Mouse (Mus musculus) embryonic facial prominence, embryonic 13.5 days (tissue): Measurements from ENCODE around the gene Mrpl10. TPM values are rescaled to one million over a fixed set of nuclear protein-coding genes. Genes with fewer than 3 reads are reported as not detected.

Source experiments
- ATAC-seq: fragments of 200-750 bp; cut with Nextera tagmentation; 2 replicates; pipeline ENCODE4 v1.8.0; 2017; ENCODE audit warnings: low read depth; ENCODE audit not compliant: insufficient number of reproducible peaks, insufficient read depth, low FRiP score, low TSS enrichment
- H3K27ac ChIP-seq: fragments of 300-500 bp; sonication (generic); 2 replicates; pipeline ENCODE4 v1.5.1; 2015; ENCODE audit warnings: moderate library complexity, mild to moderate bottlenecking, inconsistent platforms
- H3K27me3 ChIP-seq: fragments of 300-500 bp; sonication (generic); 2 replicates; pipeline ENCODE4 v1.6.1; 2015; ENCODE audit warnings: mild to moderate bottlenecking, inconsistent platforms
- H3K36me3 ChIP-seq: fragments of 300-500 bp; sonication (generic); 2 replicates; pipeline ENCODE4 v1.6.1; 2015; ENCODE audit warnings: mild to moderate bottlenecking, inconsistent platforms
- H3K4me1 ChIP-seq: fragments of 300-500 bp; sonication (generic); 2 replicates; pipeline ENCODE4 v1.6.1; 2015; ENCODE audit warnings: inconsistent platforms
- H3K4me2 ChIP-seq: fragments of 300-500 bp; sonication (generic); 2 replicates; pipeline ENCODE4 v1.6.1; 2015; ENCODE audit warnings: moderate library complexity, mild to moderate bottlenecking, inconsistent platforms
- H3K4me3 ChIP-seq: fragments of 300-500 bp; sonication (generic); 2 replicates; pipeline ENCODE4 v1.5.1; 2015; ENCODE audit warnings: mild to moderate bottlenecking, inconsistent platforms
- H3K9ac ChIP-seq: fragments of 300-500 bp; sonication (generic); 2 replicates; pipeline ENCODE4 v1.6.1; 2015; ENCODE audit warnings: mild to moderate bottlenecking, inconsistent platforms
- H3K9me3 ChIP-seq: fragments of 300-500 bp; sonication (generic); 2 replicates; pipeline ENCODE4 v1.6.1; 2016; ENCODE audit warnings: inconsistent platforms
- WGBS: fragments of 180-500 bp; shearing (Covaris S2); methylation state at CpG from one replicate; pipeline ENCODE4 v1.1.7; 2015; ENCODE audit warnings: mixed read lengths; 5-methylcytosine and 5-hydroxymethylcytosine counted together
- microRNA-seq: library from miRNA; unstranded; fragments of <30 nt; microRNA quantifications from one replicate; pipeline ENCODE4, GENCODE M21; 2016
- polyA plus RNA-seq: library from polyadenylated mRNA; unstranded; fragments of >200 nt; fragmentation: Nextera tagmentation; extraction: Ambion mirVana; gene quantifications from 2 replicates; pipeline ENCODE4 v1.2.1, GENCODE M21; 2015

Mrpl10 gene
- polyA plus RNA-seq, 1 experiment from 2014 or later, result 82.7 TPM

DNA sequence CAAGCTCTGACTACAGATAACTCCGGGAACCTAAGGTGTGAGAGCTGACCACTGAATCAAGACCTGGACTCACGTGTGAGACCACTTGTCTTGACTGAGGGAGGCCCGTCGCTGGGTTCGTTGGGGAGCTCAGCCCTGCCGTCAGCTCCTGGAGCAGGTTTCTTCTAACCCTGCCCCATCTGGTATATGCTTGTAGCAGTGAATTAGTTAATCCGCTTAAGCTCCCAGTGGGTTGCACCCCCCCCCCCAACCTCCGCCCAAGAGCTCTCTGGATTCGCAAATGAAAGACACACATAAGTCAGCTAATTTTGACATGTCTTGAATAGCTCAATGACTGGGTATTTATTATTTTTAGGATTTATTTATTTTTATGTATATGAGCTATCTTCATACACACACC, 38.9 kb downstream of the Mrpl10 start:
- no peak overlapping the region for H3K4me2 ChIP-seq
- H3K36me3 ChIP-seq, result no peaks in the 10 kb centered on the region
- H3K27ac ChIP-seq, result no peak overlapping the region
- 21% methylated on average over 9 of the region's 9 CpGs for WGBS
- peaks cover 14% of the 10 kb centered on the region for H3K4me1 ChIP-seq
- no peak for ATAC-seq
- no peak overlapping the region for H3K4me3 ChIP-seq
- peaks cover 7% of the 10 kb centered on the region; the same call in 1 of the 2 replicates for H3K27me3 ChIP-seq
- no peaks in the 10 kb centered on the region for H3K9me3 ChIP-seq
- no peak overlapping the region for H3K9ac ChIP-seq

DNA sequence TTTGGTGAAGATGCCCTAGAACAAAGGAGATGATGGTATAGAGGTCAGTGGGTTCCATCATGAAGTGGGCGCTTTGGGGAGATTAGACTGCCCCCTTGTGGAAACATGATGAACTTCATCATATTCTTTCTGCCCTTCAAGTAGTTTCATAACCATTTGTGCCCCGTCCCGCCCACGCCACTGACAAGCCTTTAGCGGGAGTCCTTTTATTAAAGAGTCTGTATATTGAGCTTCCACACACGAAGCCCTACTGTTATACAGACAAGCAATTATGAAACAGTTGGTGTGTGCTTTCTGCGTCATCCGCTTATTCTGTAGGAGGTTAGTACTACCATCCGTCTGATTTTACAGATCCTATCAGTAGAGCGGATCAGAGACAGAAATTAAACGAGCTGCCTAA, 41.6 kb downstream of the Mrpl10 start:
- no peaks in the 10 kb centered on the region for H3K36me3 ChIP-seq
- peaks cover 14% of the 10 kb centered on the region for H3K4me1 ChIP-seq
- H3K27ac ChIP-seq, result no peak overlapping the region
- 35% methylated on average over 11 of the region's 11 CpGs for WGBS
- no peak overlapping the region for H3K9ac ChIP-seq
- ATAC-seq, result no peak
- peak overlapping the region; percentile 39; the same call in 1 of the 2 replicates for H3K4me2 ChIP-seq
- peaks cover 7% of the 10 kb centered on the region; the same call in 1 of the 2 replicates for H3K27me3 ChIP-seq
- no peak overlapping the region for H3K4me3 ChIP-seq
- H3K9me3 ChIP-seq, result no peaks in the 10 kb centered on the region

GRCm38 (mm10) chr11:97083401-97084140, 42.2 kb downstream of the Mrpl10 start:
- peak overlapping the region; percentile 39 for H3K4me2 ChIP-seq
- WGBS, result 22% methylated on average over 22 of the region's 22 CpGs
- H3K27ac ChIP-seq, result no peak overlapping the region
- no peaks in the 10 kb centered on the region for H3K36me3 ChIP-seq
- ATAC-seq, result no peak
- peaks cover 14% of the 10 kb centered on the region for H3K4me1 ChIP-seq
- 0 out of 2 replicates have a peak, but pooled peaks cover 1% of the 10 kb centered on the region for H3K9me3 ChIP-seq
- H3K9ac ChIP-seq, result no peak overlapping the region
- peaks cover 7% of the 10 kb centered on the region; the same call in 1 of the 2 replicates for H3K27me3 ChIP-seq
- H3K4me3 ChIP-seq, result peak overlapping the region; percentile 4; the same call in 1 of the 2 replicates

DNA sequence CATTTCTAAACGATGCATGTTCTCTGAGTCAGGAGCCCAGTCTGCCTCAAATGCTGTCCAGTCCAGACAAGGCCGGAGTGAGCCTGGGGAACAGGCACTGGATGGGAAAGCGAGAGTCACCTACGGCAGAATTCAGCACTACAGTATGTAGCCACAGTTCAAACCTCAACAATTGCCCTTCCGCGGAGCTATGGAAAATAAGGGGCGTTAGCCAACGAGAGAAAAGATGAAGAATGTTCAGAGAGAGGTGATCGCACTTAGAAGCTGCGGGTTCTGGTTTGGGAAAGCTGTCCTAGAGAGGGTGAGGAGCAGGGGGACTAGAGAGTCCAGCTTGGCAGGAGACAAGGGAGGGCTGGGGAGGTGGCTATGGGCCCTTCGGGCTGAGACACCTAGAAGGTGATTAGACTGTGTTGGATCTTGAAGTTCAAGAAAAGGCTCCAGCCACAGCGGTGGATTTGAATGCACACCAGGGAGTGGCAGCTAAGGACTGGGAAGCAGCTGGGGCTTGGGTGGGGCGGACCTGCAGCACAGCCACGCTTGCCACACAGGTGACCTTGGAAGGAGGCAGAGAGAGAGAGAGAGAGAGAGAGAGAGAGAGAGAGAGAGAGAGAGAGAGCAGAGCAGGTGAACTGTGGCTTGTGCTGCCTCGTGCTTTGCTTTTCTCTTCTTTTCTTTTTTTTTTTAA, 43.6 kb downstream of the Mrpl10 start:
- 85% methylated on average over 15 of the region's 15 CpGs for WGBS
- Histone ChIP-seq H3K4me3 (no peak overlapping the region), H3K4me1 (peaks cover 14% of the 10 kb centered on the region), H3K9me3 (0 out of 2 replicates have a peak, but pooled peaks cover 4% of the 10 kb centered on the region), H3K9ac (no peak overlapping the region), H3K27me3 (peaks cover 7% of the 10 kb centered on the region; the same call in 1 of the 2 replicates), H3K4me2 (no peak overlapping the region), H3K27ac (no peak overlapping the region), H3K36me3 (no peaks in the 10 kb centered on the region)
- ATAC-seq, result no peak

DNA sequence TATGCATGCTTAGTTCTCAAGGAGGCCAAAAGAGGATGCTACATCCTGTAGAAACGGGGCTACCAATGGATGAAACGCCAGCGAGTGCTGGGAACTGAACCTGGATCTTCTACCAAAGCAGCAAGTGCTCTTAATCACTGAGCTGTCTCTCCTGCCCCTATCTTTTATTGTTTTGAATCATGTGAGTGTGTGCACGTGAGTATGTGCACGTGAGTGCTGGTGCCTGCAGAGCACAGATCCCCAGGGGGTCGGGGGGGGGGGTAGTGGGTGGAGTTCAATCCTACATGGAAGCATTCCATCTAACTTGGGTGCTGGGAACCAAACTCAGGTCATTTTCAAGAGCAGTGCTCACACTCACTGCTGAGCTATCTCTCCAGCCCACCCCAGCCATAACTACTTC, 45.0 kb downstream of the Mrpl10 start:
- no peak overlapping the region for H3K27ac ChIP-seq
- H3K36me3 ChIP-seq, result no peaks in the 10 kb centered on the region
- 73% methylated on average over 6 of the region's 6 CpGs for WGBS
- no peak for ATAC-seq
- H3K9ac ChIP-seq, result no peak overlapping the region
- peaks cover 13% of the 10 kb centered on the region for H3K27me3 ChIP-seq
- H3K4me2 ChIP-seq, result no peak overlapping the region
- H3K9me3 ChIP-seq, result 0 out of 2 replicates have a peak, but pooled peaks cover 4% of the 10 kb centered on the region
- H3K4me1 ChIP-seq, result peaks cover 14% of the 10 kb centered on the region
- H3K4me3 ChIP-seq, result no peak overlapping the region

GRCm38 (mm10) chr11:97094600-97094999, 53.2 kb downstream of the Mrpl10 start:
- ATAC-seq, result no peak
- 70% methylated on average over 2 of the region's 2 CpGs for WGBS
- no peaks in the 10 kb centered on the region for H3K4me1 ChIP-seq
- H3K9me3 ChIP-seq, result no peaks in the 10 kb centered on the region
- no peak overlapping the region for H3K9ac ChIP-seq
- H3K36me3 ChIP-seq, result no peaks in the 10 kb centered on the region
- H3K4me2 ChIP-seq, result no peak overlapping the region
- H3K27me3 ChIP-seq, result peaks cover 54% of the 10 kb centered on the region
- H3K27ac ChIP-seq, result no peak overlapping the region
- H3K4me3 ChIP-seq, result no peak overlapping the region

- Histone ChIP-seq H3K27ac (no peak overlapping the region), H3K9ac (no peak overlapping the region), H3K36me3 (no peaks in the 10 kb centered on the region), H3K27me3 (peaks cover 54% of the 10 kb centered on the region), H3K9me3 (no peaks in the 10 kb centered on the region), H3K4me2 (no peak overlapping the region), H3K4me1 (no peaks in the 10 kb centered on the region), H3K4me3 (no peak overlapping the region)
- ATAC-seq, result no peak
- 19% methylated on average over 18 of the region's 18 CpGs for WGBS
Observed at GRCm38 (mm10) chr11:97098791-97099190, 57.4 kb downstream of the Mrpl10 start.

Small RNAs within 50 kb of the gene (microRNA-seq; reads per million reads assigned to microRNA genes)
- not detected for gene Mir8103

Other genes starting within 250 kb of the Mrpl10 start
- 61.7 and 66.5 TPM in 2 replicates for gene Nfe2l1, start 211.6 kb upstream of the Mrpl10 start, polyA plus RNA-seq
- gene Copz2, start 191.7 kb upstream of the Mrpl10 start, polyA plus RNA-seq, result 123 and 125 TPM in 2 replicates
- gene Cdk5rap3, start 125.1 kb upstream of the Mrpl10 start, polyA plus RNA-seq, result 89.4 and 94.8 TPM in 2 replicates
- gene Prr15l, start 113.5 kb upstream of the Mrpl10 start, polyA plus RNA-seq, result 2.4 and 3.4 TPM in 2 replicates
- gene Pnpo, start 97.6 kb upstream of the Mrpl10 start, polyA plus RNA-seq, result 19.9 and 27.9 TPM in 2 replicates
- gene Sp2, start 58.6 kb upstream of the Mrpl10 start, polyA plus RNA-seq, result 15.9 and 18.0 TPM in 2 replicates
- 2.1 and 3.3 TPM in 2 replicates for gene Sp6, start 28.2 kb upstream of the Mrpl10 start, polyA plus RNA-seq
- gene Scrn2, start 11.6 kb upstream of the Mrpl10 start, polyA plus RNA-seq, result 25.0 and 30.6 TPM in 2 replicates
- 0.72 and 1.5 TPM in 2 replicates for gene Lrrc46, start 153 bp upstream of the Mrpl10 start, polyA plus RNA-seq
- 11.1 and 12.2 TPM in 2 replicates for gene Osbpl7, start 9.1 kb downstream of the Mrpl10 start, polyA plus RNA-seq
- gene Tbx21, start 73.8 kb downstream of the Mrpl10 start, polyA plus RNA-seq, result 0.08 and 0.10 TPM in 2 replicates
- gene Tbkbp1, start 109.9 kb downstream of the Mrpl10 start, polyA plus RNA-seq, result 7.8 and 8.5 TPM in 2 replicates
- 59.7 and 62.6 TPM in 2 replicates for gene Kpnb1, start 146.3 kb downstream of the Mrpl10 start, polyA plus RNA-seq
- gene Npepps, start 239.1 kb downstream of the Mrpl10 start, polyA plus RNA-seq, result 83.9 and 95.4 TPM in 2 replicates